Mouse (Mus musculus) ES-E14 (cell line): ENCODE measurements at regions not wholly inside any gene's neighbourhood (a gene's known extent, or its start where the extent isn't known, plus 50 kb on each side); places are given as distances from the start of the nearest gene placed in this dataset.

Experiments
- DNase-seq: peaks from one replicate; pipeline ENCODE4 v3.0.0-alpha.2; 2013; ENCODE audit warnings: low read depth, low spot score
- H3K27ac ChIP-seq: 2 replicates; pipeline ENCODE4 v1.5.1; 2012; ENCODE audit warnings: low read depth, mild to moderate bottlenecking, low read length, moderate library complexity, mixed read lengths; ENCODE audit not compliant: poor library complexity, insufficient read depth, severe bottlenecking
- H3K36me3 ChIP-seq: 2 replicates; pipeline ENCODE4 v1.6.1; 2012; ENCODE audit warnings: mild to moderate bottlenecking, low read length, moderate library complexity, mixed read lengths; ENCODE audit not compliant: control insufficient read depth, poor library complexity, insufficient read depth, severe bottlenecking
- H3K4me1 ChIP-seq, 2 experiments: fragments of 150-350 bp in 1 of 2; sonication (generic) in 1 of 2; 2 replicates each; pipeline ENCODE4 v1.6.1; 2012; ENCODE audit warnings: low read length in 2 of 2, mild to moderate bottlenecking in 1 of 2, mixed read lengths in 1 of 2; ENCODE audit not compliant: control insufficient read depth in 2 of 2, insufficient read depth in 2 of 2, poor library complexity in 1 of 2
- H3K4me3 ChIP-seq, 2 experiments: fragments of 150-350 bp in 1 of 2; sonication (generic) in 1 of 2; 2 replicates each; pipeline ENCODE4 v1.5.1; 2012; ENCODE audit warnings: low read length in 2 of 2, low read depth in 1 of 2, mild to moderate bottlenecking in 1 of 2, mixed read lengths in 1 of 2; ENCODE audit not compliant: insufficient read depth in 1 of 2, poor library complexity in 1 of 2, severe bottlenecking in 1 of 2
- H3K9ac ChIP-seq: 2 replicates; pipeline ENCODE4 v1.6.1; 2012; ENCODE audit warnings: low read depth, mild to moderate bottlenecking, low read length, mixed read lengths; ENCODE audit not compliant: poor library complexity, insufficient read depth, severe bottlenecking
- H3K9me3 ChIP-seq: fragments of 150-350 bp; sonication (generic); 2 replicates; pipeline ENCODE4 v1.6.1; 2012; ENCODE audit warnings: low read depth, mild to moderate bottlenecking, low read length; ENCODE audit not compliant: control insufficient read depth, insufficient read depth
- CHD2 ChIP-seq: IDR thresholded peaks from 2 replicates; pipeline ENCODE4 v1.6.1; 2014; ENCODE audit warnings: mild to moderate bottlenecking, low read depth, low read length, inconsistent platforms
- HCFC1 ChIP-seq: IDR thresholded peaks from 2 replicates; pipeline ENCODE4 v1.6.1; 2012; ENCODE audit warnings: low read length, inconsistent platforms, borderline replicate concordance; ENCODE audit not compliant: insufficient read depth
- MAFK ChIP-seq: IDR thresholded peaks from 2 replicates; pipeline ENCODE4 v1.6.1; 2014; ENCODE audit warnings: mild to moderate bottlenecking, low read depth, low read length, inconsistent platforms; ENCODE audit not compliant: insufficient read depth
- ZC3H11A ChIP-seq: IDR thresholded peaks from 2 replicates; pipeline ENCODE4 v1.6.1; 2012; ENCODE audit warnings: low read depth, mild to moderate bottlenecking, inconsistent platforms, low read length, borderline replicate concordance
- ZNF384 ChIP-seq: IDR thresholded peaks from 2 replicates; pipeline ENCODE4 v1.6.1; 2012; ENCODE audit warnings: low read depth, low read length, inconsistent platforms
- in situ Hi-C, 2 experiments: fragments of 600-800 bp; cut with MboI; formaldehyde crosslinking; loops; one replicate each; pipeline ENCODE4 v1.15.1; 2025; ENCODE audit warnings: low sequenced_read_pairs in 2 of 2, inconsistent platforms in 1 of 2; ENCODE audit not compliant: unreplicated experiment in 2 of 2

GRCm38 (mm10) chr10:95054869-95055268 is 110.2 kb upstream of the Plxnc1 start:
- Histone ChIP-seq H3K4me1 (peaks cover 0 to 3% of the 10 kb centered on the region in 2 experiments; a peak in 2 of 4 replicates), H3K9me3 (no peaks in the 10 kb centered on the region), H3K36me3 (no peaks in the 10 kb centered on the region), H3K9ac (no peak overlapping the region), H3K27ac (no peak overlapping the region), H3K4me3 (no peak overlapping the region)
- in situ Hi-C loops: no loop called here
- DNase-seq: no peak
- TF ChIP-seq ZC3H11A (no peak), CHD2 (no peak), HCFC1 (no peak)

DNA sequence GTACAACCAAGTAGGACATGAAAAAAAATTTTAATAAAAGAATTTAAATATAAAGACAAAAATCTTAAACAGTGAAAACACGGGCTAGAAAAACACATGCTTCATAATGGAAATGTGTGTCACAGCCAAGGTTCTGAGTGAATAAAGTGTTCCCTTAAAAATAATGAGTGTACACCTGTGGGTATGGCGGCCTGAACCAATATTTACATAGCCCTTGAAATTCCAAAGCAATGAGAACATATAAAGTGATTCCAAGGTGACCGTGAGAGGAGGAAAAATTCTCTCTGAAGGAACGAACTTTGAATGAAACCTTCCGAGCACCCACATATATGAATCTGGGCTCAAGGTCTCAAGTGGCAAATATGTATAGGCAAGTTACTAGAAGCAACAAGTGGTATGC is 104.2 kb upstream of the Plxnc1 start:
- no peaks in the 10 kb centered on the region for H3K9me3 ChIP-seq
- H3K9ac ChIP-seq: no peak overlapping the region
- peaks cover 0 to 1% of the 10 kb centered on the region in 2 experiments; a peak in 1 of 4 replicates for H3K4me1 ChIP-seq
- H3K4me3 ChIP-seq: no peak overlapping the region
- no peaks in the 10 kb centered on the region for H3K36me3 ChIP-seq
- no peak overlapping the region for H3K27ac ChIP-seq
- DNase-seq: no peak
- TF ChIP-seq ZNF384 (no peak), CHD2 (no peak), MAFK (no peak), HCFC1 (no peak), ZC3H11A (no peak)
- in situ Hi-C loops: no loop called here

DNA sequence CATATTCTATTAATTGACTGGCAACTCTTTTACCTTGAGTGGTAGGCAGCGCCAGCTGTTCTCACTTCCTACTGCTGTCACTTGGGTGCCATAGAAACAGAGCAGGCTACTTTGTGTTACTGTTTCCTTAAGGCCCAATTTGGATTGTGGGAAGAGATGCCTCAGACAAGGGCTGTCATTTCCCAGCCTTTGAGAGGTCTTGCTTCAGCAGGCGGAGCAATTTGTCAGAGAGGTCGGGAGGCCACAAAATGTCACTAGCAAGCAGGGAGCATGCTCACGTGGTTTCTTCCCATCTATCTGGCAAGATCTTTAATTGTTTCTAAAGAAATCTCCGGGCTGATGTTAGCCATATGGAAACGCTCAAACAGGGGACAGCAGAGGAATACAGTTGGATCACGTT is 99.3 kb upstream of the Plxnc1 start:
- Histone ChIP-seq H3K36me3 (no peaks in the 10 kb centered on the region), H3K4me3 (no peak overlapping the region)
- TF ChIP-seq MAFK (no peak), HCFC1 (no peak), ZC3H11A (no peak), ZNF384 (no peak), CHD2 (no peak)

GRCm38 (mm10) chr10:95040258-95040895 is 95.7 kb upstream of the Plxnc1 start:
- no peak overlapping the region for H3K4me3 ChIP-seq
- H3K4me1 ChIP-seq: no peaks in the 10 kb centered on the region
- DNase-seq: no peak
- in situ Hi-C loops: no loop called here
- H3K36me3 ChIP-seq: no peaks in the 10 kb centered on the region
- TF ChIP-seq ZC3H11A (no peak), MAFK (no peak), ZNF384 (no peak), CHD2 (no peak), HCFC1 (no peak)
- H3K9ac ChIP-seq: no peak overlapping the region
- no peaks in the 10 kb centered on the region for H3K9me3 ChIP-seq
- no peak overlapping the region for H3K27ac ChIP-seq

More for the DNA sequence above, 99.3 kb upstream of the Plxnc1 start:
- Histone ChIP-seq H3K9ac (no peak overlapping the region), H3K4me1 (no peaks in the 10 kb centered on the region), H3K27ac (no peak overlapping the region), H3K9me3 (no peaks in the 10 kb centered on the region)
- no peak for DNase-seq
- in situ Hi-C loops: no loop called here

- in situ Hi-C loops: no loop called here
- Histone ChIP-seq H3K9ac (no peak overlapping the region), H3K4me1 (no peaks in the 10 kb centered on the region), H3K27ac (no peak overlapping the region), H3K9me3 (no peaks in the 10 kb centered on the region), H3K4me3 (no peak overlapping the region), H3K36me3 (no peaks in the 10 kb centered on the region)
- DNase-seq: no peak
- TF ChIP-seq ZC3H11A (no peak), MAFK (no peak), HCFC1 (no peak), CHD2 (no peak), ZNF384 (no peak)
Measured at GRCm38 (mm10) chr10:95036043-95036697, 91.5 kb upstream of the Plxnc1 start.
